Mouse (Mus musculus) activated CD4-positive, CD25-positive, alpha-beta regulatory T cell, adult 4 months (primary cell): ENCODE data around the gene Pla2g4b. TPM values are rescaled to one million over a fixed set of nuclear protein-coding genes. Genes with fewer than 3 reads are reported as not detected.

Experiments used
- ATAC-seq: one replicate; pipeline ENCODE4 v1.8.0; 2017
- polyA plus RNA-seq, 2 experiments: library from polyadenylated mRNA; unstranded; fragments of 100-300 nt; shearing (Covaris generic); gene quantifications; one replicate each; pipeline ENCODE4 v1.2.1; 2017

The Pla2g4b gene
- polyA plus RNA-seq, 2 experiments from 2014 or later: 1.7 to 2.3 TPM

GRCm38 (mm10) chr2:120017599-120017998 lies 15.6 kb upstream of the Pla2g4b start:
- ATAC-seq: no peak

- ATAC-seq: no peak
These were observed 8.9 kb upstream of the Pla2g4b start for GRCm38 (mm10) chr2:120024337-120024736.

- peak; percentile 95 for ATAC-seq
These were observed 6.0 kb upstream of the Pla2g4b start, which contains the start of the genes Jmjd7 and Gm28042 for GRCm38 (mm10) chr2:120026984-120027949. Gene Jmjd7 (plus strand): TSS chr2:120027483. Gene Gm28042 (plus strand): TSS chr2:120027493.

GRCm38 (mm10) chr2:120027950-120028331 lies 5.3 kb upstream of the Pla2g4b start:
- ATAC-seq: no peak

- no peak for ATAC-seq
These were observed 2.8 kb upstream of the Pla2g4b start for GRCm38 (mm10) chr2:120030380-120030779.

- no peak for ATAC-seq
These were observed 509 bp downstream of the Pla2g4b start for GRCm38 (mm10) chr2:120033726-120034125.

- no peak for ATAC-seq
These were observed 4.5 kb downstream of the Pla2g4b start for GRCm38 (mm10) chr2:120037744-120038143.

GRCm38 (mm10) chr2:120040991-120041390 lies 7.8 kb downstream of the Pla2g4b start:
- no peak for ATAC-seq

- ATAC-seq: no peak
These were observed 10.9 kb downstream of the Pla2g4b start for GRCm38 (mm10) chr2:120044101-120044603.

GRCm38 (mm10) chr2:120044676-120045075 lies 11.5 kb downstream of the Pla2g4b start:
- ATAC-seq: no peak

GRCm38 (mm10) chr2:120046486-120047310 lies 13.5 kb downstream of the Pla2g4b start:
- no peak for ATAC-seq

- no peak for ATAC-seq
These were observed 15.0 kb downstream of the Pla2g4b start for GRCm38 (mm10) chr2:120048173-120048572.

- no peak for ATAC-seq
These were observed 16.5 kb downstream of the Pla2g4b start for GRCm38 (mm10) chr2:120049632-120050274.

GRCm38 (mm10) chr2:120051405-120051804 lies 18.2 kb downstream of the Pla2g4b start:
- ATAC-seq: no peak

GRCm38 (mm10) chr2:120054771-120055552 lies 21.7 kb downstream of the Pla2g4b start:
- no peak for ATAC-seq

GRCm38 (mm10) chr2:120055923-120056322 lies 22.7 kb downstream of the Pla2g4b start:
- ATAC-seq: no peak

GRCm38 (mm10) chr2:120058818-120059217 lies 25.6 kb downstream of the Pla2g4b start:
- no peak for ATAC-seq

GRCm38 (mm10) chr2:120059466-120059865 lies 26.2 kb downstream of the Pla2g4b start:
- ATAC-seq: no peak

- ATAC-seq: no peak
These were observed 27.0 kb downstream of the Pla2g4b start for GRCm38 (mm10) chr2:120060190-120060589.

GRCm38 (mm10) chr2:120060651-120061050 lies 27.4 kb downstream of the Pla2g4b start:
- no peak for ATAC-seq

GRCm38 (mm10) chr2:120062248-120062647 lies 29.0 kb downstream of the Pla2g4b start:
- ATAC-seq: no peak

- no peak for ATAC-seq
These were observed 31.4 kb downstream of the Pla2g4b start for GRCm38 (mm10) chr2:120064639-120065038.
